Mouse (Mus musculus) thymus, adult 18-20 months (tissue): ENCODE results near the gene Efemp2.

Experiments
- DNase-seq, 2 experiments: peaks; one replicate each; pipeline ENCODE4 v3.0.0; 2022; ENCODE audit warnings: mixed read lengths in 2 of 2

Gene Efemp2

GRCm38 (mm10) chr19:5503687-5504086, 29.9 kb downstream of the Efemp2 start, which contains the start of gene 1700020D05Rik:
Gene 1700020D05Rik, minus strand, starts transcription at chr19:5503787.
- no peak for DNase-seq

GRCm38 (mm10) chr19:5510031-5511026, 36.6 kb downstream of the Efemp2 start, which contains the start of gene Snx32:
Gene Snx32, minus strand, starts transcription at chr19:5510538.
- peak; percentile 95 to 98 for DNase-seq

- DNase-seq = no peak
Measured at GRCm38 (mm10) chr19:5511074-5511632, 37.4 kb downstream of the Efemp2 start.

GRCm38 (mm10) chr19:5512091-5513004, 38.6 kb downstream of the Efemp2 start:
- DNase-seq = no peak

- DNase-seq = no peak
Measured at GRCm38 (mm10) chr19:5513005-5513349, 39.2 kb downstream of the Efemp2 start.

- DNase-seq = no peak
Measured at GRCm38 (mm10) chr19:5515840-5516777, 42.4 kb downstream of the Efemp2 start.

GRCm38 (mm10) chr19:5516906-5517505, 43.3 kb downstream of the Efemp2 start:
- DNase-seq = no peak

- DNase-seq = no peak
Measured at GRCm38 (mm10) chr19:5518721-5519120, 45.0 kb downstream of the Efemp2 start.

- DNase-seq = no peak
Measured at GRCm38 (mm10) chr19:5525204-5525603, 51.5 kb downstream of the Efemp2 start.

GRCm38 (mm10) chr19:5529325-5530137, 55.8 kb downstream of the Efemp2 start:
- peak; percentile 85 to 87 for DNase-seq

- DNase-seq = no peak
Measured at GRCm38 (mm10) chr19:5530138-5530524, 56.4 kb downstream of the Efemp2 start.
